Mouse (Mus musculus): ENCODE data around the gene Hps4. TPM values are rescaled to one million over a fixed set of nuclear protein-coding genes. Genes with fewer than 3 reads are reported as not detected.
"Not testable (repeated sequence)": the region's sequence is repeated elsewhere in the genome, so short reads cannot be mapped to it uniquely, and the experiment has no call there.

Gene Hps4
- polyA plus RNA-seq, 1 experiment: 8.0 TPM

- no peaks in the 10 kb centered on the region; the same call in 1 of the 2 replicates for H3K4me1 ChIP-seq (ENCODE audit: control insufficient read depth, insufficient read depth, insufficient read length, low read length)
- no peak overlapping the region for H3K4me3 ChIP-seq (ENCODE audit: insufficient read depth, low read depth, low read length)
- no peak overlapping the region for H3K27ac ChIP-seq (replicated peaks; ENCODE audit: low read depth, low read length)
These were observed 29.5 kb upstream of the Hps4 start for GRCm38 (mm10) chr5:112313222-112313885.

- H3K27ac ChIP-seq (replicated peaks; ENCODE audit: low read depth, low read length): peak overlapping the region; percentile 16; the same call in 1 of the 2 replicates
- H3K4me3 ChIP-seq (ENCODE audit: insufficient read depth, low read depth, low read length): no peak overlapping the region
- no peaks in the 10 kb centered on the region for H3K4me1 ChIP-seq (ENCODE audit: control insufficient read depth, insufficient read depth, insufficient read length, low read length)
These were observed 26.4 kb upstream of the Hps4 start for GRCm38 (mm10) chr5:112316468-112316867.

- Histone ChIP-seq H3K4me3 (ENCODE audit: insufficient read depth, low read depth, low read length) (no peak overlapping the region), H3K27ac (replicated peaks; ENCODE audit: low read depth, low read length) (peak overlapping the region; percentile 73)
These were observed 25.6 kb upstream of the Hps4 start for GRCm38 (mm10) chr5:112317328-112317727.

GRCm38 (mm10) chr5:112319343-112319742 lies 23.5 kb upstream of the Hps4 start:
- not testable (repeated sequence) for H3K4me1 ChIP-seq (ENCODE audit: control insufficient read depth, insufficient read depth, insufficient read length, low read length); H3K27ac ChIP-seq (replicated peaks; ENCODE audit: low read depth, low read length); H3K4me3 ChIP-seq (ENCODE audit: insufficient read depth, low read depth, low read length)

More at GRCm38 (mm10) chr5:112317328-112317727, 25.6 kb upstream of the Hps4 start:
- H3K4me1 ChIP-seq (ENCODE audit: control insufficient read depth, insufficient read depth, insufficient read length, low read length): no peaks in the 10 kb centered on the region

- no peak overlapping the region for H3K4me3 ChIP-seq (ENCODE audit: insufficient read depth, low read depth, low read length)
- no peak overlapping the region for H3K27ac ChIP-seq (replicated peaks; ENCODE audit: low read depth, low read length)
- peaks cover 4% of the 10 kb centered on the region; the same call in 1 of the 2 replicates for H3K4me1 ChIP-seq (ENCODE audit: control insufficient read depth, insufficient read depth, insufficient read length, low read length)
These were observed 22.5 kb upstream of the Hps4 start for GRCm38 (mm10) chr5:112320379-112320778.

- no peak overlapping the region for H3K27ac ChIP-seq (replicated peaks; ENCODE audit: low read depth, low read length)
- peaks cover 6% of the 10 kb centered on the region; the same call in 1 of the 2 replicates for H3K4me1 ChIP-seq (ENCODE audit: control insufficient read depth, insufficient read depth, insufficient read length, low read length)
- H3K4me3 ChIP-seq (ENCODE audit: insufficient read depth, low read depth, low read length): no peak overlapping the region
These were observed 21.9 kb upstream of the Hps4 start for GRCm38 (mm10) chr5:112320936-112321335.

GRCm38 (mm10) chr5:112321376-112321775 lies 21.5 kb upstream of the Hps4 start:
- Histone ChIP-seq H3K4me3 (ENCODE audit: insufficient read depth, low read depth, low read length) (no peak overlapping the region), H3K27ac (replicated peaks; ENCODE audit: low read depth, low read length) (no peak overlapping the region), H3K4me1 (ENCODE audit: control insufficient read depth, insufficient read depth, insufficient read length, low read length) (peaks cover 6% of the 10 kb centered on the region; the same call in 1 of the 2 replicates)

- Histone ChIP-seq H3K27ac (replicated peaks; ENCODE audit: low read depth, low read length) (no peak overlapping the region), H3K4me1 (ENCODE audit: control insufficient read depth, insufficient read depth, insufficient read length, low read length) (peaks cover 6% of the 10 kb centered on the region; the same call in 1 of the 2 replicates), H3K4me3 (ENCODE audit: insufficient read depth, low read depth, low read length) (no peak overlapping the region)
These were observed 19.6 kb upstream of the Hps4 start for GRCm38 (mm10) chr5:112323246-112323645.

GRCm38 (mm10) chr5:112324637-112325545 lies 18.0 kb upstream of the Hps4 start:
- Histone ChIP-seq H3K27ac (replicated peaks; ENCODE audit: low read depth, low read length) (peak overlapping the region; percentile 93; the same call in 1 of the 2 replicates), H3K4me1 (ENCODE audit: control insufficient read depth, insufficient read depth, insufficient read length, low read length) (peaks cover 6% of the 10 kb centered on the region; the same call in 1 of the 2 replicates), H3K4me3 (ENCODE audit: insufficient read depth, low read depth, low read length) (peak overlapping the region; percentile 77)

GRCm38 (mm10) chr5:112325546-112326445 lies 17.1 kb upstream of the Hps4 start, which contains the start of gene Tfip11:
Tfip11 (plus strand) TSS chr5:112326358.
- peak within 1 kb of the TSS; percentile 97 for H3K4me3 ChIP-seq (ENCODE audit: insufficient read depth, low read depth, low read length)
- peak within 1 kb of the TSS; percentile 93 for H3K27ac ChIP-seq (replicated peaks; ENCODE audit: low read depth, low read length)
- H3K4me1 ChIP-seq (ENCODE audit: control insufficient read depth, insufficient read depth, insufficient read length, low read length): peaks cover 6% of the 10 kb centered on the region; the same call in 1 of the 2 replicates

GRCm38 (mm10) chr5:112326446-112327009 lies 16.4 kb upstream of the Hps4 start:
- peak overlapping the region; percentile 97 for H3K4me3 ChIP-seq (ENCODE audit: insufficient read depth, low read depth, low read length)
- H3K4me1 ChIP-seq (ENCODE audit: control insufficient read depth, insufficient read depth, insufficient read length, low read length): peaks cover 6% of the 10 kb centered on the region; the same call in 1 of the 2 replicates
- H3K27ac ChIP-seq (replicated peaks; ENCODE audit: low read depth, low read length): peak overlapping the region; percentile 86

- Histone ChIP-seq H3K4me1 (ENCODE audit: control insufficient read depth, insufficient read depth, insufficient read length, low read length) (peaks cover 6% of the 10 kb centered on the region; the same call in 1 of the 2 replicates), H3K4me3 (ENCODE audit: insufficient read depth, low read depth, low read length) (0 out of 2 replicates have a peak overlapping the region, but pooled peaks have one; percentile 0), H3K27ac (replicated peaks; ENCODE audit: low read depth, low read length) (no peak overlapping the region)
These were observed 15.0 kb upstream of the Hps4 start for GRCm38 (mm10) chr5:112327854-112328253.

GRCm38 (mm10) chr5:112329805-112330564 lies 12.9 kb upstream of the Hps4 start:
- Histone ChIP-seq H3K27ac (replicated peaks; ENCODE audit: low read depth, low read length) (no peak overlapping the region), H3K4me1 (ENCODE audit: control insufficient read depth, insufficient read depth, insufficient read length, low read length) (peaks cover 6% of the 10 kb centered on the region; the same call in 1 of the 2 replicates), H3K4me3 (ENCODE audit: insufficient read depth, low read depth, low read length) (no peak overlapping the region)
